Mouse (Mus musculus): Measurements from ENCODE around the gene Zfp536. TPM values are rescaled to one million over a fixed set of nuclear protein-coding genes. Genes with fewer than 3 reads are reported as not detected.
A peak's percentile ranks its signal among the peaks of the same experiment; 100 is the strongest.
"Not testable (repeated sequence)": the region's sequence is repeated elsewhere in the genome, so short reads cannot be mapped to it uniquely, and the experiment has no call there.

Zfp536 gene
- polyA plus RNA-seq, 1 experiment from 2014 or later, result 5.1 TPM

DNA sequence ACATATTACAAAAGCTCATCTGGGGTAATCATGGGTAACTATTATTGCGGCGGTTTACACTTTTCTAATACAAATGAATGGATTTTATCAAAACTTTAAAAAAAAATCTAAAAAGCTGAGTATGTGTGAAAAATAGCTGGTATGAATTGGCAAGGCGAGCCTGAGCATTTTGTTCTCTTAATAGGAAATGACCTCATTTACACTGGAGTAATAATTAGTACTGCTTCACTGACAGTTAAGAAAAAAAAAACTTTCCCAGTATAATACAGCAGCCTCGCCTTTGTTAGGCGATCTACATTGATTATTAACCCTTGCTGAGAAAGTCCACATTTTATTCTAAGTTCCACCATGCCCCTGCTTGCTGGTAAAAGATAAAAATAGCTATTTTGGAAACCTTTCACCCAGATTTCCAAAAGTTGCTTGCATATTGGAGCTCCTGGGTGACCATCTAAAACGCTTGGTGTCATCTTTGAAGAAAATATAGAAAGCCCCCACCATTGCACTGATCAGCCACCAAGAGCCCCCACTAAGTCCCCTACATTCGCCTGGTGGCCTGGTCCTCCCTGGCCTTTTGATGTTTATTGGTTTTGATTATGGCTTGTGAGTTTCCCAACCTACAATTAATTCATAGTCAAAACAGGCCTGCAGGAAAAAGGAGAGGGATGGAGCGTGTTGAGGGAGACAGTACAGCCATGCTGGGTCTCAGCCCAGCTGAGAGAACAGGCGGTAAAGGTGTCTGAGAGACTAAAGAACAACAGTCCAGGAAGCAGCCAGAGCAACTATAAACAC, 49.2 kb downstream of the Zfp536 start:
- peaks cover 7% of the 10 kb centered on the region for H3K27me3 ChIP-seq (replicated peaks)
- no peak overlapping the region for H3K9ac ChIP-seq
- no peak overlapping the region for H3K4me2 ChIP-seq
- no peak overlapping the region for H3K4me3 ChIP-seq
- no peak for ATAC-seq (ENCODE audit: insufficient number of reproducible peaks, low FRiP score)
- H3K27ac ChIP-seq (ENCODE audit: poor library complexity, severe bottlenecking), result no peak overlapping the region
- 73% methylated on average over 9 of the region's 9 CpGs for WGBS
- no peaks in the 10 kb centered on the region for H3K36me3 ChIP-seq
- 0 out of 2 replicates have a peak, but pooled peaks cover 3% of the 10 kb centered on the region for H3K4me1 ChIP-seq (replicated peaks)
- H3K9me3 ChIP-seq (replicated peaks), result no peaks in the 10 kb centered on the region

DNA sequence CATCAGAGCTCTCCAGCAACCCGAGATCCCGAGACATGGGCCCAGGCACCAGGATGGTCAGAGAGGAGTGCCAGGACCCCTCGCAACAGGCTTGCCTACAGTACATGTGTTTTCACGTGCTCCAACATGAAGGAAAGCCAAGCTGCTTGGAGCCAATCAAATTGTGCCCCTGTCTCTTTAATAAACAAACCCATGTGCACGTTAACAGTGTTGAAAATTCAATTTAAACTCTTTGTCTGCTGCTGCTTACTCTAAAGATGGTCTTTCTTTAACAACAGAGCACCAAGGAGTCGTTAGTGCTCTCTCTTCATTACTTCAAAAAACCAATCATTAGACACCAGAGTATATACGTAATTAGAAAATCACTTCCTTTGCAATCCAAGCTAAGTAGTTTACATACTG, 50.2 kb downstream of the Zfp536 start:
- Histone ChIP-seq H3K36me3 (no peaks in the 10 kb centered on the region), H3K4me3 (no peak overlapping the region)
- 74% methylated on average over 7 of the region's 7 CpGs for WGBS

DNA sequence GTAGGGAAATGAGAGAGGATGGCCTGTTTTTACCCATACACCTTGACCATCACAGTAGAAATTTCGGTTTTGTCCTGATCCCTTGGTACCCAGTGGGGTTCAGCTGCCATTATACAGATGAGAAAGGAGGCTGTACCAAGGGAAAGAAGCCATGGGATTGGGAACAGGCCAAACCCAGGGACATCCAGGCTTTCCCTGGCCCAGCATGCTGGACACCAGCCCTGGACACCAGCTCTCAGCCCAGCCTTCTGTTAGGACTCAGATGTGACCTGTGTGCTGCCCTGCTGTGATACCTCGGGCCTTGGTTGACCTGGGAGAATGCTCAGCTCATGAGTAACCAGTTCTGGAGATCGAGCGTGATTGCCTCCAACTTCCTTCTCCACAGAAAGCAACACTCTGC, 51.8 kb downstream of the Zfp536 start:
- Histone ChIP-seq H3K9ac (no peak overlapping the region), H3K9me3 (replicated peaks) (no peaks in the 10 kb centered on the region), H3K27ac (ENCODE audit: poor library complexity, severe bottlenecking) (no peak overlapping the region), H3K36me3 (no peaks in the 10 kb centered on the region), H3K4me1 (replicated peaks) (no peaks in the 10 kb centered on the region), H3K4me2 (no peak overlapping the region), H3K4me3 (no peak overlapping the region), H3K27me3 (replicated peaks) (peaks cover 10% of the 10 kb centered on the region)
- ATAC-seq (ENCODE audit: insufficient number of reproducible peaks, low FRiP score), result no peak
- WGBS, result 82% methylated on average over 4 of the region's 4 CpGs

More for the DNA sequence above, 50.2 kb downstream of the Zfp536 start:
- Histone ChIP-seq H3K4me1 (replicated peaks) (0 out of 2 replicates have a peak, but pooled peaks cover 3% of the 10 kb centered on the region), H3K9ac (no peak overlapping the region), H3K27me3 (replicated peaks) (peaks cover 10% of the 10 kb centered on the region), H3K9me3 (replicated peaks) (no peaks in the 10 kb centered on the region), H3K4me2 (no peak overlapping the region), H3K27ac (ENCODE audit: poor library complexity, severe bottlenecking) (no peak overlapping the region)
- ATAC-seq (ENCODE audit: insufficient number of reproducible peaks, low FRiP score), result no peak

DNA sequence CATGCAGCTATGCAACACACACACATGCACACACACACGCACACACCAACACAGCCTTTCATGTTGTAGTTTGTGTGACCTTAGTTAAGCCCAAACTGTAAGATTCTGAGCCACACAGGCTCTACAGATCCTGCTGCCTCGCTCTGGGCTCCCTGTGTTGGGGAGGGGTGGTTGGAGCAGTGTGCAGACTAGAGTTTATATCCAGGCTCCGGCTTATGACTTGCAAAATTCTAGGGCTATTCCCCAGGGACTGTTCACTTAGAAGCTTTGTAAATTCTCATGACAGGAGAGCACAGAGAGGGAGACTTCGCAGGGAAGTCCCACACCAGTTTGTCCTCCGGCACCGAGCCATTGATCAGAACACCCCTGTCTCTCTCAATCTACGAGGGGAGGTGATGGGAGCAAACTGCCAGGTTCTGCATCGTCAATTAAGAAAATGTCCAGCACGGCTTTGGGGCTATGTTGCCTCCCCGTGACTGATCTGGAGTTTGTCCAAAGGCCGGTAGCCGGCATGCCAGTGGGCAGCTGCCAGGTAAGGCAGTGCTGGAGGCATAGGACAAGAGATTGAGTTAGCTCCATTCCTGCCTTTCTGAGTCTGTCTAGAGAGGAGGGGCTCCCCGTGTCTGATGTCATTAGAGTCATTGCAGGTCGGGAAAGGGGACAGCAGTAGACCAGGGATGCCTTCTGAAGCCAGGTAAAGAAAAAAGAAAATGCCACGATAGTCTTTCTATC, 54.6 kb downstream of the Zfp536 start:
- 69% methylated on average over 15 of the region's 15 CpGs for WGBS
- H3K9me3 ChIP-seq (replicated peaks), result no peaks in the 10 kb centered on the region
- no peaks in the 10 kb centered on the region for H3K36me3 ChIP-seq
- no peak overlapping the region for H3K4me3 ChIP-seq
- H3K9ac ChIP-seq, result no peak overlapping the region
- no peak overlapping the region for H3K4me2 ChIP-seq
- H3K27me3 ChIP-seq (replicated peaks), result peaks cover 14% of the 10 kb centered on the region
- no peaks in the 10 kb centered on the region for H3K4me1 ChIP-seq (replicated peaks)
- H3K27ac ChIP-seq (ENCODE audit: poor library complexity, severe bottlenecking), result no peak overlapping the region
- ATAC-seq (ENCODE audit: insufficient number of reproducible peaks, low FRiP score), result no peak

DNA sequence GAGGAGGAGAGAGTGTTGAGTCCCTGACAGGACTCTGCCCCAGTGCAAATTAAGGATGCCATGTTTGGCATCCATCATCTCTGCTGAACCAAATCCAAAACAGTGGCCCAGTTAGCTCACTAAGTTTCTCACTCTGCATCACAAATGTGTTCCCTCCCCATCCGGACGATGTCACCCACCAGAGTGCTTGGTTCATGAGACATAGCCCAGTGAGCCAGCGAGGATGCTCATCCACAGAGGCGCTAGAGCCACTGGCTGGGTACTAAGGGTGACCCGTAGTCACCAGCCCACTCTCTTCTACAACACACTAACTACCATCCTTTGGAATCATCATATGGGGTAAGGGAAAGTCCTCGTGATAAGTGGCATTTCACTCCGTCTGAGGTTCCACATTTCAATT, 56.4 kb downstream of the Zfp536 start:
- Histone ChIP-seq H3K27ac (ENCODE audit: poor library complexity, severe bottlenecking) (no peak overlapping the region), H3K9me3 (replicated peaks) (no peaks in the 10 kb centered on the region), H3K36me3 (no peaks in the 10 kb centered on the region), H3K4me2 (no peak overlapping the region), H3K4me1 (replicated peaks) (no peaks in the 10 kb centered on the region), H3K27me3 (replicated peaks) (peaks cover 14% of the 10 kb centered on the region), H3K4me3 (no peak overlapping the region), H3K9ac (no peak overlapping the region)
- ATAC-seq (ENCODE audit: insufficient number of reproducible peaks, low FRiP score), result no peak
- 80% methylated on average over 7 of the region's 7 CpGs for WGBS

DNA sequence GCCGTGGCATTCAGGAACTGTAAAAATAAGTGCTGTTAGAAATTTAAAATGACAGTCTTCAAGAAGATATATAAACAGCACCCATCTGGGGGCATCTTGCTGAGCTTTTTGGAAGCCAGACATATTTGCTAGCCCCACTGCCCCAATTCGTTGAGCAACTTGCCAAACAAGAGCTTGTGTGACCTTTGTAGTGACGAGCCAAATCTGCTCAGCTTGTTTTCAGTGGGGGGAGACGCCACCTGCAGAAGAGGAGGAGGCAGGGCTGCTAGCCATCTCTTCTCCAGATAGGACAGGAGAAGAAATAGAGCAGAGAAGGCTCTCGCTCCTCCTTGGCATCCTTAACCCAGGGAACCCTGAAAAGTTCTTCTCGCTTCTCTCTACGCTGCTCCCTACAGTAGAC, 56.8 kb downstream of the Zfp536 start:
- Histone ChIP-seq H3K9ac (no peak overlapping the region), H3K9me3 (replicated peaks) (no peaks in the 10 kb centered on the region), H3K36me3 (no peaks in the 10 kb centered on the region), H3K27ac (ENCODE audit: poor library complexity, severe bottlenecking) (no peak overlapping the region), H3K4me1 (replicated peaks) (no peaks in the 10 kb centered on the region), H3K27me3 (replicated peaks) (peaks cover 14% of the 10 kb centered on the region), H3K4me3 (no peak overlapping the region), H3K4me2 (no peak overlapping the region)
- ATAC-seq (ENCODE audit: insufficient number of reproducible peaks, low FRiP score), result no peak
- 66% methylated on average over 7 of the region's 7 CpGs for WGBS

DNA sequence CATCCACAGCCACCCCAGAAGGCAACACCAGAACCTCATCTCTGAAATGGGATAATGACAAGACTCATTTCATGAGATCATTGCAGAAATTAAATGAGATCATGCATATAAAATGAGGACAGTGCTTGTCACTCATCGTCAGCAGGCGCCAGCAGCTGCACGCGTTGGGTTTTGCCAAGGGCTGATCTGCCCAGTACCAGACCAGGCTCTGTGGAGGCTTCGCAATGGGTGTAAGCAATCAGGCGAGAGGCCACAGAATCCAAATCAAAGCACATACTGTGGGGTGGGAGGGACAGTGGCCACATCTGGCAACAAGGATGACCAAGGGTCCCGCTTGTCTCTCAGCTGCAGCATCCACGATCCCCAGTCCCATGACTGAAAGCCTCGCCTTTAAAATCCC, 69.0 kb downstream of the Zfp536 start:
- Histone ChIP-seq H3K9ac (no peak overlapping the region), H3K36me3 (no peaks in the 10 kb centered on the region), H3K27ac (ENCODE audit: poor library complexity, severe bottlenecking) (no peak overlapping the region), H3K4me3 (no peak overlapping the region), H3K9me3 (replicated peaks) (no peaks in the 10 kb centered on the region), H3K27me3 (replicated peaks) (0 out of 2 replicates have a peak, but pooled peaks cover 5% of the 10 kb centered on the region), H3K4me2 (no peak overlapping the region), H3K4me1 (replicated peaks) (no peaks in the 10 kb centered on the region; the same call in 1 of the 2 replicates)
- ATAC-seq (ENCODE audit: insufficient number of reproducible peaks, low FRiP score), result no peak
- WGBS, result 90% methylated on average over 9 of the region's 9 CpGs

DNA sequence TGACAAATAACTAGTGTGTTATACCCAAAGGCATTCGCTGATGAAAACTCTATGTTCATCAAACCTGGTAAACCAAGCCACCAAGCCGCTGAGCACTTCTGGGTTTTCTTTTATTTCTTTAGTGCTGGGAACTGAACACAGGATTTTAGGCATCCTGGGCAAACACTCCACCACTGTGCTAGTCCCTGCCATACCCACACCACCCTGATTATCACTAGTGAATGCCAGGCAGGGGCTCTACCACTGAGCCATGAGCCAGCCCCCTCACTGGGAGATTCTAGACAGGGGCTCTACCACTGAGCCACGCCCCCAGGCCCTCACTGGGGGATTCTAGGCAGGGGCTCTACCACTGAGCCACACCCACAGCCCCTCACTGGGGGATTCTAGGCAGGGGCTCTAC, 76.1 kb downstream of the Zfp536 start:
- not testable (repeated sequence) for H3K9me3 ChIP-seq (replicated peaks); H3K4me3 ChIP-seq; H3K27me3 ChIP-seq (replicated peaks); ATAC-seq (ENCODE audit: insufficient number of reproducible peaks, low FRiP score); H3K4me1 ChIP-seq (replicated peaks); H3K36me3 ChIP-seq; H3K27ac ChIP-seq (ENCODE audit: poor library complexity, severe bottlenecking); H3K4me2 ChIP-seq; H3K9ac ChIP-seq
- 82% methylated on average over 3 of the region's 3 CpGs for WGBS

DNA sequence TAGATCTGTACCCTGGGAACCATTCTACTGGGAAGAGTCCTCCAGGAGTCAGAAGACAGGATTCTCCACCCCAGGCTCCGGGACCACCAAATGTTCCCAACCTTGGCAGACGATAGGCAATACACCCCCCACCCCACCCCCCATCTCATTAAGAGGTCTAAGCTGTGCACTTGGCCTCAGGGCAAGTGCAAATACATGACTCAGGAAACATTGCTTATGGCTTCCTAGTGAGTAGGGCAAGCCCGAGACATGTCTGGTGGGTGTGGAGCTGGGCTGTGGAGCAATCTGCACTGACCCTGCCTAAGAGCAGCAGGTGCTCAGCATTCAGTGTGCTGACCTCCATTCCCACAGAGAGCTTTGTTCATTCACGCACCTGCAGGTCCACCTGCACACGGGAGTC, 78.4 kb downstream of the Zfp536 start:
- no peaks in the 10 kb centered on the region for H3K27me3 ChIP-seq (replicated peaks)
- no peak overlapping the region for H3K9ac ChIP-seq
- no peaks in the 10 kb centered on the region for H3K36me3 ChIP-seq
- WGBS, result 74% methylated on average over 5 of the region's 5 CpGs
- H3K9me3 ChIP-seq (replicated peaks), result no peaks in the 10 kb centered on the region
- H3K27ac ChIP-seq (ENCODE audit: poor library complexity, severe bottlenecking), result no peak overlapping the region
- ATAC-seq (ENCODE audit: insufficient number of reproducible peaks, low FRiP score), result no peak
- peaks cover 6% of the 10 kb centered on the region for H3K4me1 ChIP-seq (replicated peaks)
- H3K4me2 ChIP-seq, result no peak overlapping the region
- no peak overlapping the region for H3K4me3 ChIP-seq

DNA sequence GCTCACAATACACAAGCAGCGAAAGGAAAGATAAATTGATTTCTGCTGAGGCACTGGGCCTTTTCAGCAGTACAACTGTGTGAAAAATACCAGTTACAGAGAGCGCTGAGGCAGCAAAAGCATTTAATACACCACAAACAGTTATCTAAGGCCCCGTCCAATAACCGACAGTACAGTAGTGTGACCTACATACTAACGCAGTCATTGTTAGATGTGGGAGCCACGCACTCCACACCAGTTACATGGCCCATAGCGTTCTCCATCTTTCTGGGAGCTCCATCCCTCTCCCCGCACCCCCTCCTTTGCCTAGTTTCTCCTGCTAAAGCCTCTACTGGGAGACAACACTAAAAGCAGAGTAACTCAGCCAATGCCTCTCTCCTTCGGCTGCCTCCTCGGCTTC, 82.8 kb downstream of the Zfp536 start:
- 71% methylated on average over 10 of the region's 10 CpGs for WGBS

DNA sequence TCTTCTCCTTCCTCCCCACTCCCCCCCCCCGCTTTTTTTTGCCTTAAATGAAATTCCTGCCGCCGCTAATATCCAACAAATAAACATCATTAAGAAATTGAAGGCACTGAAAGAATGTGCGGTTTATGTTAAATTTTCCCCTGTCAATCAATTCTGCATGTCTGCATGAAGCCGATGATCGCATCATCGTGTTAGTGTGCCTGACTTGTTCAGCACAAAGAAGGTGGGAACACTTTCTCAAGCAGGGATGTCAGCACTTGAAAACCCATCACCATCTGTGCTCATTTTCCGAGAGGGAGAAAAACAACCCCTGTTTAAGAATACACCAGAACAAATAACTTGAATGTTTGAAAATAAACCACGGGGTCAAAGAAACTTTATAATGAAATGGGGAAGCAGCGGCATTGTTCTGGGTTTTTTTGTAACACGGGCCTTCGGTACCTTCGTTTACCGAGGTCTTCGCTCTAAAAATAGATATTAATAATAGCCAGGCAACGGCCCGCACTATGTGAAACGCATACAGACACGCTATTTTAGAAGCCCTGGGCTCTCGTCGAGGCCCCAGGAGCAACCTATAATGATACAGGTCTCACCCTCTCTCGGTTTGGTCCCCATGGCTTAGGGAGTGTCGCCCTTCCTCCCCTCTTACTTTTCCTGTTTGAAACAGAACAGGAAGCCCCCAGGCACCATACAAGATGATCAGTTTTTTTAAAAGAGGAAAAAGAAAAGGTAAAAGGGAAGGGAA, 83.7 kb downstream of the Zfp536 start:
- no peaks in the 10 kb centered on the region for H3K9me3 ChIP-seq (replicated peaks)
- WGBS, result 62% methylated on average over 23 of the region's 23 CpGs
- ATAC-seq (ENCODE audit: insufficient number of reproducible peaks, low FRiP score), result no peak
- H3K9ac ChIP-seq, result no peak overlapping the region
- peaks cover 15% of the 10 kb centered on the region for H3K4me1 ChIP-seq (replicated peaks)
- H3K27ac ChIP-seq (ENCODE audit: poor library complexity, severe bottlenecking), result no peak overlapping the region
- H3K36me3 ChIP-seq, result no peaks in the 10 kb centered on the region
- no peak overlapping the region for H3K4me3 ChIP-seq
- no peaks in the 10 kb centered on the region for H3K27me3 ChIP-seq (replicated peaks)
- 0 out of 2 replicates have a peak overlapping the region, but pooled peaks have one; percentile 7 for H3K4me2 ChIP-seq

More for the DNA sequence above, 82.8 kb downstream of the Zfp536 start:
- no peak overlapping the region for H3K4me2 ChIP-seq
- no peaks in the 10 kb centered on the region for H3K9me3 ChIP-seq (replicated peaks)
- H3K4me1 ChIP-seq (replicated peaks), result peaks cover 15% of the 10 kb centered on the region
- no peaks in the 10 kb centered on the region for H3K27me3 ChIP-seq (replicated peaks)
- H3K9ac ChIP-seq, result no peak overlapping the region
- no peaks in the 10 kb centered on the region for H3K36me3 ChIP-seq
- H3K27ac ChIP-seq (ENCODE audit: poor library complexity, severe bottlenecking), result no peak overlapping the region
- no peak for ATAC-seq (ENCODE audit: insufficient number of reproducible peaks, low FRiP score)
- H3K4me3 ChIP-seq, result no peak overlapping the region

Data from heart, embryonic 12.5 days (tissue).